Mouse (Mus musculus) heart, postnatal 14 days (tissue): ENCODE data around the gene Zfp981. TPM values are rescaled to one million over a fixed set of nuclear protein-coding genes. Genes with fewer than 3 reads are reported as not detected.

Experiments used
- total RNA-seq, 2 experiments: library from RNA; stranded (reverse); gene quantifications; 2 replicates each; pipeline ENCODE4 v1.2.3; 2021

Gene Zfp981
- total RNA-seq, 2 experiments from 2014 or later, result 0.71 to 1.1 TPM

Other genes with a start within 250 kb of the Zfp981 start
- gene Zfp992, start 53.0 kb upstream of the Zfp981 start, total RNA-seq, result 1 to 10 TPM; 2.9 to 3.3 TPM
- 1 to 10 TPM; 4.4 to 8.4 TPM for gene Zfp993, start 108.9 kb downstream of the Zfp981 start, total RNA-seq